Mouse (Mus musculus) CH12.LX (cell line): ENCODE measurements around the gene Ttc25. TPM values are rescaled to one million over a fixed set of nuclear protein-coding genes. Genes with fewer than 3 reads are reported as not detected.
A peak's percentile ranks its signal among the peaks of the same experiment; 100 is the strongest.

Source experiments
- DNase-seq: peaks from one replicate; pipeline ENCODE4 v3.0.0-alpha.2; 2013; ENCODE audit errors: extremely low read depth
- H3K27ac ChIP-seq: 2 replicates; pipeline ENCODE4 v1.5.1; 2012; ENCODE audit warnings: low read depth, mild to moderate bottlenecking, control low read depth, moderate library complexity; ENCODE audit not compliant: insufficient read depth
- H3K27me3 ChIP-seq: replicated peaks from 2 replicates; pipeline ENCODE3; 2012; ENCODE audit warnings: inconsistent platforms
- H3K36me3 ChIP-seq, 2 experiments: replicated peaks in 1 of 2; 2 replicates each; pipeline versions ENCODE3 to v1.6.1; 2012; ENCODE audit warnings: inconsistent platforms in 1 of 2, low read length in 1 of 2, mild to moderate bottlenecking in 1 of 2, mixed read lengths in 1 of 2, moderate library complexity in 1 of 2; ENCODE audit not compliant: control insufficient read depth in 1 of 2, insufficient read depth in 1 of 2
- H3K4me1 ChIP-seq, 2 experiments: 2 replicates each; pipeline ENCODE4 v1.6.1; 2012; ENCODE audit warnings: inconsistent platforms in 1 of 2, moderate library complexity in 1 of 2; ENCODE audit not compliant: insufficient read depth in 2 of 2, control insufficient read depth in 1 of 2
- H3K4me2 ChIP-seq: 2 replicates; pipeline ENCODE4 v1.6.1; 2012; ENCODE audit warnings: low read depth, mild to moderate bottlenecking, control low read depth; ENCODE audit not compliant: poor library complexity, insufficient read depth, severe bottlenecking
- H3K4me3 ChIP-seq, 3 experiments: fragments of 150-350 bp in 1 of 3; sonication (generic) in 1 of 3; replicated peaks in 1 of 3; 2 replicates each; pipeline versions ENCODE3 to v1.5.1; 2011 to 2012; ENCODE audit warnings: low read depth in 2 of 3, low read length in 2 of 3, mild to moderate bottlenecking in 2 of 3, moderate library complexity in 2 of 3, control low read depth in 1 of 3, improper control_type of control experiment in 1 of 3, inconsistent platforms in 1 of 3, mixed read lengths in 1 of 3; ENCODE audit not compliant: poor library complexity in 1 of 3
- H3K79me2 ChIP-seq: replicated peaks from 2 replicates; pipeline ENCODE4 v1.6.1; 2012; ENCODE audit warnings: mild to moderate bottlenecking, moderate library complexity; ENCODE audit not compliant: control insufficient read depth, poor library complexity, insufficient read depth, severe bottlenecking; ENCODE audit errors: extremely low read depth
- H3K9ac ChIP-seq: 2 replicates; pipeline ENCODE4 v1.6.1; 2012; ENCODE audit warnings: low read depth, mild to moderate bottlenecking, control low read depth, moderate library complexity; ENCODE audit not compliant: insufficient read depth
- H3K9me3 ChIP-seq: replicated peaks from 2 replicates; pipeline ENCODE3; 2012; ENCODE audit warnings: low read length, inconsistent platforms, mixed read lengths
- CTCF ChIP-seq, 2 experiments: IDR thresholded peaks in 1 of 2; conservative IDR thresholded peaks in 1 of 2; 2 replicates each; pipeline ENCODE4 v1.5.1; 2011 to 2012; ENCODE audit warnings: low read depth in 2 of 2, low read length in 2 of 2, improper control_type of control experiment in 1 of 2, inconsistent platforms in 1 of 2, mild to moderate bottlenecking in 1 of 2, moderate library complexity in 1 of 2
- E2F4 ChIP-seq: IDR thresholded peaks from 2 replicates; pipeline ENCODE4 v1.6.1; 2011; ENCODE audit warnings: low read depth, low read length, improper control_type of control experiment; ENCODE audit not compliant: insufficient replicate concordance
- ELF1 ChIP-seq: IDR thresholded peaks from 2 replicates; pipeline ENCODE4 v1.6.1; 2014; ENCODE audit warnings: low read depth, mild to moderate bottlenecking, inconsistent platforms, low read length, improper control_type of control experiment
- EP300 ChIP-seq: IDR thresholded peaks from 2 replicates; pipeline ENCODE4 v1.6.1; 2011; ENCODE audit warnings: low read length, improper control_type of control experiment
- ETS1 ChIP-seq: conservative IDR thresholded peaks from 2 replicates; pipeline ENCODE4 v1.6.1; 2012; ENCODE audit warnings: low read depth, mild to moderate bottlenecking, inconsistent platforms, low read length, improper control_type of control experiment, moderate library complexity
- IRF4 ChIP-seq: IDR thresholded peaks from 2 replicates; pipeline ENCODE4 v1.6.1; 2014; ENCODE audit warnings: low read depth, mild to moderate bottlenecking, inconsistent platforms, low read length, improper control_type of control experiment
- MAX ChIP-seq: IDR thresholded peaks from 2 replicates; pipeline ENCODE4 v1.6.1; 2011; ENCODE audit warnings: low read length, improper control_type of control experiment
- MEF2A ChIP-seq: IDR thresholded peaks from 2 replicates; pipeline ENCODE4 v1.6.1; 2014; ENCODE audit warnings: low read depth, mild to moderate bottlenecking, inconsistent platforms, low read length, improper control_type of control experiment, borderline replicate concordance
- MXI1 ChIP-seq: IDR thresholded peaks from 2 replicates; pipeline ENCODE4 v1.6.1; 2011; ENCODE audit warnings: mild to moderate bottlenecking, low read depth, low read length, improper control_type of control experiment
- MYC ChIP-seq: IDR thresholded peaks from 2 replicates; pipeline ENCODE4 v1.6.1; 2011; ENCODE audit warnings: low read depth, mild to moderate bottlenecking, improper control_type of control experiment, low read length
- NELFE ChIP-seq: IDR thresholded peaks from 2 replicates; pipeline ENCODE4 v1.6.1; 2011; ENCODE audit warnings: low read depth, low read length, improper control_type of control experiment
- POLR2AphosphoS2 ChIP-seq: IDR thresholded peaks from 2 replicates; pipeline ENCODE4 v1.6.1; 2011; ENCODE audit warnings: low read depth, low read length, improper control_type of control experiment
- RAD21 ChIP-seq: IDR thresholded peaks from 2 replicates; pipeline ENCODE4 v1.6.1; 2011; ENCODE audit warnings: low read depth, mild to moderate bottlenecking, low read length, improper control_type of control experiment, moderate library complexity
- TBP ChIP-seq: conservative IDR thresholded peaks from 2 replicates; pipeline ENCODE4 v1.6.1; 2011; ENCODE audit warnings: low read depth, low read length, improper control_type of control experiment
- TCF12 ChIP-seq: IDR thresholded peaks from 2 replicates; pipeline ENCODE4 v1.6.1; 2014; ENCODE audit warnings: low read depth, mild to moderate bottlenecking, inconsistent platforms, low read length, improper control_type of control experiment
- UBTF ChIP-seq: IDR thresholded peaks from 2 replicates; pipeline ENCODE4 v1.6.1; 2012; ENCODE audit warnings: low read depth, mild to moderate bottlenecking, inconsistent platforms, low read length, improper control_type of control experiment, moderate library complexity
- USF1 ChIP-seq: IDR thresholded peaks from 2 replicates; pipeline ENCODE4 v1.6.1; 2014; ENCODE audit warnings: low read depth, mild to moderate bottlenecking, inconsistent platforms, low read length, improper control_type of control experiment
- ZKSCAN1 ChIP-seq: IDR thresholded peaks from 2 replicates; pipeline ENCODE4 v1.6.1; 2012; ENCODE audit warnings: low read depth, inconsistent platforms, low read length, improper control_type of control experiment, borderline replicate concordance
- ZMIZ1 ChIP-seq: IDR thresholded peaks from 2 replicates; pipeline ENCODE4 v1.6.1; 2012; ENCODE audit warnings: low read depth, mild to moderate bottlenecking, inconsistent platforms, low read length, improper control_type of control experiment
- dilution Hi-C: fragments of 300-500 bp; cut with MboI; formaldehyde crosslinking; loops from 2 replicates; pipeline ENCODE4 v1.14.3; 2020; ENCODE audit warnings: low sequenced_read_pairs; ENCODE audit not compliant: extremely low pct_unique_long_range_greater_than_20kb, extremely low pct_ligation_motif_present
- in situ Hi-C: fragments of 300-500 bp; cut with MboI; formaldehyde crosslinking; loops from 3 replicates; pipeline ENCODE4 v1.14.3; 2019; ENCODE audit warnings: low sequenced_read_pairs, low pct_ligation_motif_present, low pct_unique_long_range_greater_than_20kb, mixed read lengths
- polyA plus RNA-seq: library from polyadenylated mRNA; unstranded; fragments of >175 nt; gene quantifications from 2 replicates; pipeline ENCODE4 v1.2.1, GENCODE M21; 2012; ENCODE audit warnings: low read depth; ENCODE audit not compliant: insufficient read length
- total RNA-seq, 2 experiments: library from RNA; depleted of rRNA; stranded (reverse); fragments of 300-350 nt in 1 of 2; fragments of >200 nt in 1 of 2; gene quantifications; 2 replicates each; pipeline ENCODE4 v1.2.3; 2012 to 2014

The Ttc25 gene
- total and polyA plus RNA-seq, 3 experiments, result 0.51 to 12.8 (median 1.3) TPM

GRCm38 (mm10) chr11:100598074-100598473 lies 52.7 kb downstream of the Ttc25 start (continued):
- no peak for TF ChIP-seq POLR2AphosphoS2
- peak; percentile 65; the same call in 1 of the 2 replicates for TF ChIP-seq TBP
- peak; percentile 41; the same call in 1 of the 2 replicates for TF ChIP-seq MXI1
- TF ChIP-seq E2F4, result no peak
- TF ChIP-seq ZKSCAN1, result no peak
- TF ChIP-seq UBTF, result 0 out of 2 replicates have a peak, but pooled peaks have one; percentile 33
- peak; percentile 98 for TF ChIP-seq EP300
- TF ChIP-seq USF1, result no peak
- TF ChIP-seq ETS1, result peak; percentile 88
- peak; percentile 23; the same call in 1 of the 2 replicates for TF ChIP-seq ZMIZ1

GRCm38 (mm10) chr11:100601372-100601771 lies 56.0 kb downstream of the Ttc25 start:
- H3K27ac ChIP-seq, result no peak overlapping the region
- peaks cover 34 to 79% of the 10 kb centered on the region in 2 experiments for H3K4me1 ChIP-seq
- H3K36me3 ChIP-seq, result peaks cover 49 to 89% of the 10 kb centered on the region in 2 experiments
- dilution Hi-C loops (no loop called here), in situ Hi-C loops (no loop called here)
- DNase-seq, result no peak
- no peak overlapping the region for H3K4me2 ChIP-seq
- no peak overlapping the region for H3K9ac ChIP-seq
- peaks cover 74% of the 10 kb centered on the region for H3K79me2 ChIP-seq
- TF ChIP-seq NELFE (no peak), EP300 (no peak), ELF1 (no peak), ETS1 (no peak), TCF12 (no peak), ZKSCAN1 (no peak), E2F4 (no peak), CTCF (conservative IDR thresholded peaks at IDR 0.05 in 1 of 2, IDR thresholded peaks at IDR 0.05 in 1 of 2; ENCODE audit: low read depth in 2 of 2, low read length in 2 of 2) (no peak), MAX (no peak), RAD21 (no peak), MEF2A (no peak), MYC (no peak), MXI1 (no peak), IRF4 (no peak), POLR2AphosphoS2 (no peak)
- no peak overlapping the region for H3K4me3 ChIP-seq
- no peaks in the 10 kb centered on the region for H3K27me3 ChIP-seq
- no peaks in the 10 kb centered on the region for H3K9me3 ChIP-seq
